Mouse (Mus musculus): ENCODE measurements around the gene Olfr1509. TPM values are rescaled to one million over a fixed set of nuclear protein-coding genes. Genes with fewer than 3 reads are reported as not detected.
"Not testable (repeated sequence)": the region's sequence is repeated elsewhere in the genome, so short reads cannot be mapped to it uniquely, and the experiment has no call there.

Gene Olfr1509
- total RNA-seq (2021) = not detected
- long read RNA-seq, experiment 1 = 0 reads
- long read RNA-seq, experiment 2 = 0 reads

- no peak for DNase-seq (ENCODE audit: low spot score in 2 of 2)
Observed at GRCm38 (mm10) chr14:52442690-52443089, at the start of gene Olfr1509. Gene Olfr1509 (plus strand): TSS chr14:52442990.

- no peak for DNase-seq (ENCODE audit: low spot score in 2 of 2)
Observed at GRCm38 (mm10) chr14:52397279-52397678, 45.5 kb upstream of the Olfr1509 start, which contains the start of gene Olfr1511. Gene Olfr1511 (minus strand): TSS chr14:52397379.

GRCm38 (mm10) chr14:52410142-52410919 is 32.5 kb upstream of the Olfr1509 start:
- DNase-seq (ENCODE audit: low spot score in 2 of 2) = not testable (repeated sequence)

- DNase-seq (ENCODE audit: low spot score in 2 of 2) = no peak
Observed at GRCm38 (mm10) chr14:52414273-52414672, 28.5 kb upstream of the Olfr1509 start, which contains the start of gene Olfr1510. Gene Olfr1510 (minus strand): TSS chr14:52414373.

- no peak for DNase-seq (ENCODE audit: low spot score in 2 of 2)
Observed at GRCm38 (mm10) chr14:52427686-52428085, 15.1 kb upstream of the Olfr1509 start.

- no peak for DNase-seq (ENCODE audit: low spot score in 2 of 2)
Observed at GRCm38 (mm10) chr14:52451138-52451537, 8.3 kb downstream of the Olfr1509 start.

- no peak for DNase-seq (ENCODE audit: low spot score in 2 of 2)
Observed at GRCm38 (mm10) chr14:52461928-52462327, 19.1 kb downstream of the Olfr1509 start.

GRCm38 (mm10) chr14:52465738-52466137 is 22.9 kb downstream of the Olfr1509 start:
- DNase-seq (ENCODE audit: low spot score in 2 of 2) = no peak

GRCm38 (mm10) chr14:52467395-52467794 is 24.6 kb downstream of the Olfr1509 start, which contains the start of gene Olfr1508:
Gene Olfr1508 (minus strand): TSS chr14:52467495.
- no peak for DNase-seq (ENCODE audit: low spot score in 2 of 2)

GRCm38 (mm10) chr14:52495516-52495915 is 52.7 kb downstream of the Olfr1509 start, which contains the start of gene Olfr1507:
Gene Olfr1507 (minus strand): TSS chr14:52495749.
- DNase-seq (ENCODE audit: low spot score in 2 of 2) = no peak

Other genes with a start within 250 kb of the Olfr1509 start
- gene Supt16, start 245.6 kb upstream of the Olfr1509 start, total RNA-seq (2021) = 10 to 100 TPM; 51.5 to 53.1 TPM
- gene Chd8, start 185.2 kb upstream of the Olfr1509 start, total RNA-seq (2021) = 10 to 100 TPM; 69.1 to 80.0 TPM
- gene Tox4, start 163.8 kb upstream of the Olfr1509 start, total RNA-seq (2021) = 10 to 100 TPM; 64.5 to 66.0 TPM
- gene Rab2b, start 163.4 kb upstream of the Olfr1509 start, total RNA-seq (2021) = 10 to 100 TPM; 31.4 to 37.6 TPM
- 10 to 100 TPM; 36.6 to 46.3 TPM for gene Mettl3, start 137.9 kb upstream of the Olfr1509 start, total RNA-seq (2021)
- gene Sall2, start 114.2 kb upstream of the Olfr1509 start, total RNA-seq (2021) = 1 to 10 TPM; 4.6 to 5.2 TPM
- not detected for gene Olfr1513, start 86.6 kb upstream of the Olfr1509 start, total RNA-seq (2021)
- gene Olfr1512, start 63.8 kb upstream of the Olfr1509 start, total RNA-seq (2021) = not detected
- not detected for gene Olfr1511, start 45.6 kb upstream of the Olfr1509 start, total RNA-seq (2021)
- gene Olfr1510, start 28.6 kb upstream of the Olfr1509 start, total RNA-seq (2021) = not detected
- gene Olfr1508, start 24.5 kb downstream of the Olfr1509 start, total RNA-seq (2021) = not detected
- not detected for gene Olfr1507, start 52.8 kb downstream of the Olfr1509 start, total RNA-seq (2021)